Mouse (Mus musculus): ENCODE results near the gene Yy1. TPM values are rescaled to one million over a fixed set of nuclear protein-coding genes. Genes with fewer than 3 reads are reported as not detected.

Yy1 gene
- polyA plus RNA-seq (2012; rRNA removed) = 10.4 and 16.9 TPM in 2 replicates

GRCm38 (mm10) chr12:108792546-108793452, at the start of gene Yy1:
TSS of gene Yy1 (plus strand) at chr12:108792973.
- peak; percentile 54 for DNase-seq (ENCODE audit: low read depth)

GRCm38 (mm10) chr12:108745990-108746389, 46.8 kb upstream of the Yy1 start:
- DNase-seq (ENCODE audit: low read depth) = no peak

DNA sequence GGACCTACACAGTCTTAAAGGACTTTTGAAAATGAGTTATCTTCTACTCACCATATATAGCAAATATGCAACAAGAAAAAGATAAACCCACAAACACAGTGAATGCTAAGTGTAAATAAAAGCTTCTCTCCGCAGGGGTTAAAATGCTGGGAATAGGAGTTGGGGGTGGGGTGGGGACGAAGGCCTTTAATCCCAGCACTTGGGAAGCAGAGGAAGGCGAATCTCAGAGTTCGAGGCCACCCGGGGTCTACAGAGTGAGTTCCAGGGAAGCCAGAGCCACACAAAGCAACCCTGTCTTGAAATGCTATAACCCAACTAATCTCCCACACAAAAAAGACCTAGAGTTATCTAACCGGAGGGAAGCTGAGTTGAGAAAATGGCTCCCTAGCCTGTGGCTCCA, 43.8 kb upstream of the Yy1 start:
- no peak for DNase-seq (ENCODE audit: low read depth)

- DNase-seq (ENCODE audit: low read depth) = no peak
These were observed 43.3 kb upstream of the Yy1 start for GRCm38 (mm10) chr12:108749454-108749853.

GRCm38 (mm10) chr12:108750226-108750625, 42.5 kb upstream of the Yy1 start:
- DNase-seq (ENCODE audit: low read depth) = no peak

DNA sequence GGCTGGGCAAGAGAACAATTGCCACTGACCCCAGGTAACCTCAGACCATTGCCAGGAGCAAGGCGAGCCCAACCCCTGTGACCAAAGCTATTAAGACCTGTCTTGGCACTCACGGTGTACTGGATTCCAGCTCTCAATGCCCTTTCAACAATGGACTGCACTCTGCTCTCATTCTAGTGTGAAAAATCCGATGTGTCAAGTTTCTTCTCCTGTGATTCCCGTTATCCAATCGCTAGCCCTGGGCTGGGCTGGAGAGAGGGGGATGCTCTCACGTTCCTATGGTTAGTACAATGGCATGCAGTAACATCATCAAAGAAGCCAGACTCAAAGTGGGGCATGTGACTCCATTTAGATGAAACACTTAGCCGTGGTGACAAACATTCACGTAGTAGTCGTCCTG, 41.0 kb upstream of the Yy1 start:
- DNase-seq (ENCODE audit: low read depth) = no peak

DNA sequence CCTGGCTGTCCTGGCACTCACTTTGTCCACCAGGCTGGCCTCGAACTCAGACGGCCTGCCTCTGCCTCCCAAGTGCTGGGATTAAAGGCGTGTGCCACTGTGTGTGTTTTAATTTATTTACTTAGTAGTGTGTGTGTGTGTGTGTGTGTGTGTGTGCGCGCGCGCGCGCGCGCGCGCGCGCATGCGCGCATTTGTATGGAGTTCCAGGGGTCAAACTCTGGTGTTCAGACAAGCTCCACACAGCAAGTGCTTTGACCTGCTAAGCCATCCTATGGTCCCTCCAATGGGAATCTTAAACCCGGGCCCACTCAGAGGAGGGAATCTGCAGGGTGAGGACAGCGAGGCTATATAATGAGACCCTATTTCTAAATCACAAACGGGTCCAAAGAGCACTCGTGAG, 37.6 kb upstream of the Yy1 start:
- no peak for DNase-seq (ENCODE audit: low read depth)

GRCm38 (mm10) chr12:108756611-108757010, 36.2 kb upstream of the Yy1 start:
- DNase-seq (ENCODE audit: low read depth) = no peak

DNA sequence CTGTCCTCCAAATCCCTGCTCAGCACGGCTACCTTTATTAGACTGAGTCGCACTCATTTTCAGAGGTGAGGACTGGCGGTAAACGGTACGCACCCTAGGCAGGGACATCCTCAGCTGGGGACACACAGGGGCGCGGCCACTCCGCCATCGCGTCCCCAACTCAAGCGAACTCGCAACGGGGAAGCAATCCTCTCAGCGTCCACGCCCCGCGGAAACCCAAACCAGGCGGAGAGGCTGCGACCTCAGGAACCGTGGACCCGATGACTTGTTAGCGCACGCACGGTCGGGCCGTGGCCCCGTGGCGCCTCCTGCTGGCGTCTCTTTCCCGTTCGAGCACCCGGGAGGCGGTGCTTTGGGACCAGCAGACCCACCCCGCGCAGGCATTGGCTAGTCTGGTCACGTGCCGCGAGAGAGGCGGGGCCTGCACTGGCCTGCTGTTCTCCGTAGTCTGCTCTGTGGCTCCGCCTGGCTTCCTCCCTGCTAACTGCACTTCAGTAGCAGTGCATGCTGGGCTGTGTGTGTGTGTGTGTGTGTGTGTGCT, 35.0 kb upstream of the Yy1 start:
- no peak for DNase-seq (ENCODE audit: low read depth)

GRCm38 (mm10) chr12:108758273-108758672, 34.5 kb upstream of the Yy1 start:
- DNase-seq (ENCODE audit: low read depth) = no peak

DNA sequence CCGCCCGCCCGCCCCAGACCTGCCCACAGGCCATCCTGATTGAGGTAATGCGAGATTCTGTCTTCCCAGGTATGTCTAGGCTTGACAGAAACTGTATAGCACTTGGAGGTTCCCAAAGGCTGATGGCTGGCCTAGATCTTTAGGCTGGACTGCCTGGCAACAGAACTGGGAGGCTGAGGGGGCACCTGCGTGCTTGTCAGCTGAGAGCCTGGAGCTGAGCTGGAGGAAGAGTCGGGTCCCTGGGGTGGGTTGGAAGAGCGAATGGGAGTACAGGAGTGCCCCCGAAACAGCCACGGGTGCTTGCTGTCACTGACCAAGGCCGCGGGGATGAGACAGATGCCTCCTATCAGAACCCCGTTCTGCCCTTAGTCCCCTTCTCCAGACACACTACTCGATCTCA, 34.1 kb upstream of the Yy1 start:
- no peak for DNase-seq (ENCODE audit: low read depth)

DNA sequence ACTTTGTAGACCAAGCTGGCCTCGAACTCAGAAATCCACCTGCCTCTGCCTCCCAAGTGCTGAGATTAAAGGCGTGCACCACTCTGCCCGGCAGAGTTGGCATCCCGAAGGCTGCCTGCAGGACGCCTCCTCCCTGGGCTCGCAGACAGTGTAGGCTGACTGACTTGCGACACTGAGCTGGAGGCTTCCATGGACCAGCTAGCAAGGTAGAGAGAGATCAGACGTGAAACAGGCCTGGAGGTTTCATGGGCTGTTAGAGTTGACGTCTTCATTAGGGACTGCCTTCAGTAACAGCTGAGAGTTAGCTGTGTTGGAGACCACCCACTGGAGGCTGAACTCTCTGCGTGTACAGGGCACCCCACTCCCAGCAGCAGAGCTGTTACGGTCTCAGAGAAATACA, 33.5 kb upstream of the Yy1 start:
- DNase-seq (ENCODE audit: low read depth) = no peak

GRCm38 (mm10) chr12:108760016-108760415, 32.8 kb upstream of the Yy1 start:
- DNase-seq (ENCODE audit: low read depth) = no peak

DNA sequence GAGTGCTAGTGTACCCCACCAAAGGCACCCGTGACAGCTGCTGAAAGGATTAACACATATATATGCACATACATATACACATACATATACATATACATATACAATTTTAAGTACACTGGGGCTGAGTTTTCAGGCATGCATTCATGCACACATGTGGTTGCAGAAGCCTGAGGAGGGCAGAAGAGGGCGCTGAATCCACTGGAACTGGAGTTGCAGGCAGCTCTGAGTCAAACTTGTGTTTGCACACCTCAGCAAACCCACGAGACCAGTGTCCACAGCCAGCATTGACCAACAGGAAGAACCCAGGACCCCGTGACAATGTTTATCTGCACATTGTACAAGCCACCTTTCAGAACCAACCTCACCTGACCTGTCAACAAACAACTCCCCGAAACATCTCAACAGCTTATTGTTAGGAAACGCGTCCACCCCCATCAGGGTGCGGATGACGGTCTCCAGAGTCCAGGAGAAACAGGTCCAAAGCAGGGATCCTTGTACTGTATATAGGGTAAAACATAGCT, 32.2 kb upstream of the Yy1 start:
- no peak for DNase-seq (ENCODE audit: low read depth)

- DNase-seq (ENCODE audit: low read depth) = no peak
These were observed 31.6 kb upstream of the Yy1 start for GRCm38 (mm10) chr12:108761209-108761608.

- no peak for DNase-seq (ENCODE audit: low read depth)
These were observed 31.1 kb upstream of the Yy1 start for GRCm38 (mm10) chr12:108761665-108762064.

DNA sequence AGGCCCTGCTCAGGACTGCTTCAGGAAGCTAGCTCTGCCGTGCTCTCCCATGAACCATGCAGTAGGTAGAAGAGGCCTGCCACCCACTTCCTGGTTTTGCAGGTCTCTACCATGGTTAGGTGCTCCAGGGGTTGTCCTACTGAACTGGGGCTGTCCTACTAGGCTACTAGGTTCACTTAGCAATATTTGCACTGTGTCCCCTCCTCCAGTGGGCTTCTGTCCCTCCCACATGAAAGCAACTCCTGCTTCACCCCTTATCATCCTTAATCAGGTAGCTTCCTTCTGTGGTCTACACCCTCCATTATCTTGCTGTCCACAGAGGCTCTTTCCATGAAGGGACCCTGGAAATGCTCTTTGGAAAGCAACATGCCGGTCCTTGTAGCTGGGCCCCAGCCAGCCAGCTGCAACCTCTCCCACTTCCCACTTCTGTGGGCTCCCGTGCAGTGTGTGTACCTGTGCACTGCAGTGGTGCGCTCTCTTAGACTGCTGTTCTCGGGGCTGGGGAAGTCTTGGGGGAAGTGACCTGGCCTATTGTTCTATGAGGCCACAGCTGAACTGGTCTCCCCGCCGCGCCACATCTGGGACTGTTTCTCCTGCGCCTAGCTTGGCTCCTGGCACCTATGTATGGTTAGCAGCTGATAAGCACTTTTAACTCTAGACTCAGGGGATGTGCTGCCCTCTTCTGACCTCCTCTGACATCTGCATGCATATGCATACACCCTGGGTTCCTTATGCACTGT, 29.5 kb upstream of the Yy1 start:
- DNase-seq (ENCODE audit: low read depth) = no peak

DNA sequence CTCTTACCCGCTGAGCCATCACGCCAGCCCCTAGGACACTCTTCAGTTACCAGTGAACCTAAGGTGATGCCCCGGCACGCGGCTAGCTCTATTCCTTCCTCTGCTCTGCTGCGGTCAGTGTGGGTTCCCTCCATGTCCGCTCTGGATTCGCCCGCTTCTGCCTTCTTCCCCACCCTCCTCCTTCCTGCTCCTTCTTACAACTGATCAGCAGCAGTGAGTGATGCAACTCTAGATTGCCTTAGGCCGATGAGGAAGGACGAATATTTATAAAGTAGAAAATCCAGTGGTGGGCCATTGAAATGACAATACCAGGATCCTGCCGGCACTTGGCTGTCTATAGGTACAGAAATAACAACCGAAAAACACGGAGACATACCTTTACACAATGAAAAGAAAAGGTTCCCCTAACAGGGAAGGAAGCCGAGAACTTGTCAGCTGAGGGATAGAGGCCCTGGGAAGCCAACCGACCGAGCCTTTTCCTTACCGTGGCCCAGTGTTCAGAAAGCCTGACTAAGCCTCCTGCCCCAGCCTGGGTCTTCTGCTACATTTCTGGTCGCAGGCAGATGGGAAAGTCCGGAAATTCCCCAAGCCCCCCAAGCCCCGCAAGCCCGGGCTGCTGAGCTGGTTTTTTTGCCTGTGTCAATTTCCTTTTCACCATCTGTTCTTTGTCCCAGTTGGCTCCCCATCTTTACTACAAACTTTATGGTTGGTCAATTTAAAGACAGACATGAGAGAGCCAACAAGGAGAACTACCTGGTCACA, 27.7 kb upstream of the Yy1 start:
- DNase-seq (ENCODE audit: low read depth) = no peak

DNA sequence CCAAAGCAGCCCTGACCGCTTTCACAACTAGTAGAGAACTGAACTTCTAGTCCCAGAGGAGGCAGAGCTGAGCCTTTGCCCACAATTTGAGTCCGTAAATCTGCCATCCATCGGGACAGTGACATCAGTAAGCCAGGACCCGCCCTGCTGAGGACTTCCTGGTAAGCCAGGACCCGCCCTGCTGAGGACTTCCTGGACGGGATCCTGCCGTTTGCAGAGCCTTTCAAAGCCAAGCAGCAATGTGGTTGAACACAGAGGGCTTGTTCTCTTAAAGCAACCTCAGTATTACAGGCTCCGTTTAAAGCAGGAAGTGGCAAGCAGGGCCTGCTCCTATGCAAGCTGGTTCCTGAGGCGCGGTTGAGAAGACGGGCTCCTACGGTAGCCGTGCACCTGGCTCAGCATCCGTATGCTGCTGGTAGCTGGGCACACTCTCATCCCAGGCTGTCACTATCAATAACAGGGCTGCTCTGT, 27.0 kb upstream of the Yy1 start:
- DNase-seq (ENCODE audit: low read depth) = no peak

GRCm38 (mm10) chr12:108766316-108766715, 26.5 kb upstream of the Yy1 start:
- DNase-seq (ENCODE audit: low read depth) = no peak

- DNase-seq (ENCODE audit: low read depth) = no peak
These were observed 25.9 kb upstream of the Yy1 start for GRCm38 (mm10) chr12:108766866-108767265.
